Mouse (Mus musculus) spleen, adult 18-20 months (tissue): ENCODE results near the gene Hist1h2bn.
"Not testable (repeated sequence)": the region's sequence is repeated elsewhere in the genome, so short reads cannot be mapped to it uniquely, and the experiment has no call there.

Experiments
- DNase-seq, 2 experiments: peaks; one replicate each; pipeline ENCODE4 v3.0.0; 2022; ENCODE audit warnings: mixed read lengths in 2 of 2

Hist1h2bn gene

GRCm38 (mm10) chr13:21782361-21783254 lies 28.7 kb downstream of the Hist1h2bn start:
- peak; percentile 17 to 22 for DNase-seq

GRCm38 (mm10) chr13:21783255-21783617 lies 29.3 kb downstream of the Hist1h2bn start, which contains the start of gene Hist1h3i:
Gene Hist1h3i, minus strand, starts transcription at chr13:21783370.
- DNase-seq: peak; percentile 24 to 38

- DNase-seq: no peak
Measured at GRCm38 (mm10) chr13:21783734-21784161, 29.8 kb downstream of the Hist1h2bn start.

- no peak for DNase-seq
Measured at GRCm38 (mm10) chr13:21784311-21784710, 30.4 kb downstream of the Hist1h2bn start.

- no peak for DNase-seq
Measured at GRCm38 (mm10) chr13:21786189-21786898, 32.4 kb downstream of the Hist1h2bn start.

GRCm38 (mm10) chr13:21786899-21787629 lies 33.1 kb downstream of the Hist1h2bn start, which contains the start of the genes Hist1h2an and Hist1h2bp:
Gene Hist1h2an, minus strand, starts transcription at chr13:21787218.
Gene Hist1h2bp, plus strand, starts transcription at chr13:21787461.
- DNase-seq: peak; percentile 64 to 65

GRCm38 (mm10) chr13:21787760-21788593 lies 34.1 kb downstream of the Hist1h2bn start:
- no peak for DNase-seq

GRCm38 (mm10) chr13:21789925-21790324 lies 36.0 kb downstream of the Hist1h2bn start:
- no peak for DNase-seq

GRCm38 (mm10) chr13:21790601-21791283 lies 36.8 kb downstream of the Hist1h2bn start:
- no peak for DNase-seq

- no peak for DNase-seq
Measured at GRCm38 (mm10) chr13:21795584-21795983, 41.7 kb downstream of the Hist1h2bn start.

- not testable (repeated sequence) for DNase-seq
Measured at GRCm38 (mm10) chr13:21797163-21797562, 43.2 kb downstream of the Hist1h2bn start.

- not testable (repeated sequence) for DNase-seq
Measured at GRCm38 (mm10) chr13:21803058-21803457, 49.1 kb downstream of the Hist1h2bn start.
